ENCODE assay signal across 8 mouse cellular contexts in genomic region chr1:104768371-104769249, GRCm38 (mm10). TPM values are rescaled to one million over a fixed set of nuclear protein-coding genes. Genes with fewer than 3 reads are reported as not detected.
DNase-seq lines count a peak whose midpoint lies in the region; ATAC-seq and TF ChIP-seq lines count a peak whose summit lies in the region.

Gene Cdh20, plus strand, starts transcription at chr1:104768529.

- no peaks in the 10 kb centered on the region for H3K9me3 ChIP-seq in lung, embryonic 15.5 days
- no peaks in the 10 kb centered on the region for H3K9me3 ChIP-seq in midbrain, embryonic 15.5 days

- 1% methylated on average over 46 of the region's 46 CpGs for WGBS in lung, embryonic 15.5 days
- WGBS in lung, adult 2 months = 2% methylated on average over 46 of the region's 46 CpGs
- WGBS in midbrain, embryonic 15.5 days = under 1% methylated on average over 46 of the region's 46 CpGs

- H3K27me3 ChIP-seq in lung, embryonic 15.5 days = peaks cover 20% of the 10 kb centered on the region
- peaks cover 6% of the 10 kb centered on the region; the same call in 1 of the 2 replicates for H3K27me3 ChIP-seq in midbrain, embryonic 15.5 days (replicated peaks)

- peak; percentile 64 for ATAC-seq in lung, embryonic 15.5 days (ENCODE audit: borderline replicate concordance, extremely low read depth, low FRiP score, low TSS enrichment)
- ATAC-seq in midbrain, embryonic 15.5 days (replicated peaks) = peak; percentile 85
- ATAC-seq in inflammation-experienced regulatory T-cells, adult 6 months = no peak

- intact Hi-C loops in gastrocnemius, postnatal 14 days (cut with DNase I; ENCODE audit: low total_unique reads) = no loop called here

- H3K4me3 ChIP-seq in lung, embryonic 15.5 days = peak within 1 kb of the TSS; percentile 40
- no peak within 1 kb of the TSS for H3K4me3 ChIP-seq in lung, adult 2 months (replicated peaks; ENCODE audit: extremely low read depth, low read depth, low read length)
- peak within 1 kb of the TSS; percentile 69 for H3K4me3 ChIP-seq in midbrain, embryonic 15.5 days

- DNase-seq in lung, adult 2 months = no peak
- DNase-seq in cerebellum, postnatal 25 days = peak; percentile 70 to 72
- peak; percentile 6 for DNase-seq in gastrocnemius, postnatal 14 days
- peak in 1 of 2 experiments; percentile 29 for DNase-seq in layer of hippocampus, postnatal 14 days (ENCODE audit: low spot score in 2 of 2)
- DNase-seq in ovary, postnatal 36 days (ENCODE audit: low spot score) = no peak

- peaks cover 13% of the 10 kb centered on the region; the same call in 1 of the 2 replicates for H3K4me1 ChIP-seq in lung, embryonic 15.5 days
- peaks cover 2% of the 10 kb centered on the region; the same call in 1 of the 2 replicates for H3K4me1 ChIP-seq in lung, adult 2 months (ENCODE audit: control insufficient read depth, insufficient read depth, low read length)
- H3K4me1 ChIP-seq in midbrain, embryonic 15.5 days = peaks cover 16% of the 10 kb centered on the region; the same call in 1 of the 2 replicates

- TF ChIP-seq CTCF in lung, adult 2 months (IDR thresholded peaks at IDR 0.05; ENCODE audit: insufficient read depth, low read length) = no peak

- no peaks in the 10 kb centered on the region for H3K36me3 ChIP-seq in lung, embryonic 15.5 days
- H3K36me3 ChIP-seq in midbrain, embryonic 15.5 days (replicated peaks) = no peaks in the 10 kb centered on the region

- no peak for TF ChIP-seq POLR2A in lung, adult 2 months (IDR thresholded peaks at IDR 0.05; ENCODE audit: borderline replicate concordance, extremely low read depth, low read depth, low read length)

- no peak within 1 kb of the TSS for H3K27ac ChIP-seq in lung, embryonic 15.5 days
- peak within 1 kb of the TSS; percentile 30; the same call in 1 of the 2 replicates for H3K27ac ChIP-seq in midbrain, embryonic 15.5 days

- H3K4me2 ChIP-seq in lung, embryonic 15.5 days = peak within 1 kb of the TSS; percentile 78
- H3K4me2 ChIP-seq in midbrain, embryonic 15.5 days = peak within 1 kb of the TSS; percentile 99

- H3K9ac ChIP-seq in lung, embryonic 15.5 days = 0 out of 2 replicates have a peak within 1 kb of the TSS, but pooled peaks have one; percentile 19
- H3K9ac ChIP-seq in midbrain, embryonic 15.5 days = peak within 1 kb of the TSS; percentile 63

RNA-seq across cellular contexts. Expression of gene Cdh20, which starts in this region (rescaled TPM):
- 0.18 and 0.24 TPM in 2 replicates for polyA plus RNA-seq in lung, embryonic 15.5 days (2015; fragmentation: Nextera tagmentation; extraction: Ambion mirVana)
- polyA plus RNA-seq in lung, adult 2 months (2012; rRNA removed) = 0.08 and 0.09 TPM in 2 replicates
- total RNA-seq in gastrocnemius, postnatal 14 days (2021) = under 1 TPM; 0.12 to 0.13 TPM
- 10 to 100 TPM; 16.8 to 17.5 TPM for total RNA-seq in layer of hippocampus, postnatal 14 days (2021)
- polyA plus RNA-seq in midbrain, embryonic 15.5 days (2015; fragmentation: Nextera tagmentation; extraction: Ambion mirVana) = 2.6 and 2.7 TPM in 2 replicates
- not detected for polyA plus RNA-seq in inflammation-experienced regulatory T-cells, adult 6 months (2017; shearing (Covaris generic))

Comparison
In these comparisons a context has a peak if more than half of its experiments do, and no peak if none do; other contexts are left out.
1. RNA of gene Cdh20 (total RNA-seq): 16.8 to 17.5 TPM in layer of hippocampus, postnatal 14 days; 0.12 to 0.13 TPM in gastrocnemius, postnatal 14 days; every median in the first group is over 10 times any median in the second.
2. Peak in ATAC-seq, H3K4me3 ChIP-seq, H3K9ac ChIP-seq and H3K4me2 ChIP-seq in lung, embryonic 15.5 days; RNA of the gene not detected or under 1 TPM.
3. Peak in DNase-seq in gastrocnemius, postnatal 14 days; RNA of the gene not detected or under 1 TPM.
4. DNase-seq: peak in cerebellum, postnatal 25 days (2 of 2); none in lung, adult 2 months (single experiment) and ovary, postnatal 36 days (single experiment).